In genomic region chr11:22871628-22872306, GRCm38 (mm10) we compare ENCODE assay signal across 8 mouse cellular contexts. TPM values are rescaled to one million over a fixed set of nuclear protein-coding genes. Genes with fewer than 3 reads are reported as not detected.
DNase-seq lines count a peak whose midpoint lies in the region; ATAC-seq and TF ChIP-seq lines count a peak whose summit lies in the region.

No protein-coding gene starts in this region.

- dilution Hi-C loops in CH12.LX (cut with MboI; ENCODE audit: extremely low pct_ligation_motif_present, extremely low pct_unique_long_range_greater_than_20kb, low sequenced_read_pairs), result no loop called here

- H3K4me1 ChIP-seq in embryonic facial prominence, embryonic 14.5 days (ENCODE audit: control insufficient read depth, insufficient read depth, low read length), result peaks cover 17% of the 10 kb centered on the region; the same call in 1 of the 2 replicates
- peaks cover 17% of the 10 kb centered on the region; the same call in 1 of the 2 replicates for H3K4me1 ChIP-seq in embryonic facial prominence, embryonic 10.5 days
- H3K4me1 ChIP-seq in CH12.LX (ENCODE audit: control insufficient read depth in 1 of 2, insufficient read depth in 2 of 2), result peaks cover 26 to 68% of the 10 kb centered on the region in 2 experiments
- H3K4me1 ChIP-seq in hindbrain, embryonic 13.5 days (replicated peaks), result peaks cover 25% of the 10 kb centered on the region

- in situ Hi-C loops in CH12.LX (cut with MboI; ENCODE audit: low pct_ligation_motif_present, low pct_unique_long_range_greater_than_20kb, low sequenced_read_pairs), result no loop called here

- H3K36me3 ChIP-seq in embryonic facial prominence, embryonic 14.5 days (ENCODE audit: control insufficient read depth, insufficient read depth, low read length), result no peaks in the 10 kb centered on the region
- H3K36me3 ChIP-seq in embryonic facial prominence, embryonic 10.5 days (replicated peaks), result no peaks in the 10 kb centered on the region
- H3K36me3 ChIP-seq in CH12.LX (replicated peaks in 1 of 2; ENCODE audit: control insufficient read depth in 1 of 2, insufficient read depth in 1 of 2, low read length in 1 of 2), result peaks cover 0 to 3% of the 10 kb centered on the region in 2 experiments
- no peaks in the 10 kb centered on the region for H3K36me3 ChIP-seq in hindbrain, embryonic 13.5 days

- 60% methylated on average over 7 of the region's 7 CpGs for WGBS in embryonic facial prominence, embryonic 14.5 days
- WGBS in embryonic facial prominence, embryonic 10.5 days, result 69% methylated on average over 7 of the region's 7 CpGs
- WGBS in hindbrain, embryonic 13.5 days, result 68% methylated on average over 7 of the region's 7 CpGs

- no peak for DNase-seq in embryonic facial prominence, embryonic 14.5 days (ENCODE audit: low spot score)
- no peak for DNase-seq in embryonic facial prominence, embryonic 10.5 days (ENCODE audit: low spot score)
- DNase-seq in CH12.LX (ENCODE audit: extremely low read depth), result no peak
- DNase-seq in lung, postnatal 4 days, result peak; percentile 24 to 39
- DNase-seq in ovary, postnatal 10 days (ENCODE audit: low spot score), result no peak
- no peak for DNase-seq in layer of hippocampus, postnatal 25 days (ENCODE audit: extremely low spot score in 1 of 2, low spot score in 1 of 2)

- TF ChIP-seq POLR2A in CH12.LX (IDR thresholded peaks at IDR 0.05; ENCODE audit: low read depth, low read length), result no peak; the same call in 1 of the 2 replicates

- no peaks in the 10 kb centered on the region for H3K79me2 ChIP-seq in CH12.LX (replicated peaks; ENCODE audit: control insufficient read depth, extremely low read depth, insufficient read depth, poor library complexity, severe bottlenecking)

- H3K9me3 ChIP-seq in embryonic facial prominence, embryonic 14.5 days (ENCODE audit: control insufficient read depth, low read length), result no peaks in the 10 kb centered on the region
- H3K9me3 ChIP-seq in embryonic facial prominence, embryonic 10.5 days, result no peaks in the 10 kb centered on the region
- H3K9me3 ChIP-seq in CH12.LX (replicated peaks; ENCODE audit: low read length), result no peaks in the 10 kb centered on the region
- no peaks in the 10 kb centered on the region for H3K9me3 ChIP-seq in hindbrain, embryonic 13.5 days

- TF ChIP-seq CTCF in CH12.LX (conservative IDR thresholded peaks at IDR 0.05 in 1 of 2, IDR thresholded peaks at IDR 0.05 in 1 of 2; ENCODE audit: low read depth in 2 of 2, low read length in 2 of 2), result no peak

- H3K4me3 ChIP-seq in embryonic facial prominence, embryonic 14.5 days (ENCODE audit: low read depth, low read length), result no peak overlapping the region
- no peak overlapping the region for H3K4me3 ChIP-seq in embryonic facial prominence, embryonic 10.5 days
- no peak overlapping the region for H3K4me3 ChIP-seq in CH12.LX (replicated peaks in 1 of 3; ENCODE audit: low read depth in 2 of 3, low read length in 2 of 3, poor library complexity in 1 of 3)
- H3K4me3 ChIP-seq in hindbrain, embryonic 13.5 days, result no peak overlapping the region

- TF ChIP-seq EP300 in CH12.LX (IDR thresholded peaks at IDR 0.05; ENCODE audit: low read length), result peak; percentile 73

- no peak; the same call in none of the 2 replicates for TF ChIP-seq RAD21 in CH12.LX (IDR thresholded peaks at IDR 0.05; ENCODE audit: low read depth, low read length)

- H3K27ac ChIP-seq in embryonic facial prominence, embryonic 14.5 days (replicated peaks; ENCODE audit: low read depth, low read length), result no peak overlapping the region
- no peak overlapping the region for H3K27ac ChIP-seq in embryonic facial prominence, embryonic 10.5 days (replicated peaks)
- no peak overlapping the region for H3K27ac ChIP-seq in CH12.LX (ENCODE audit: insufficient read depth, low read depth)
- H3K27ac ChIP-seq in hindbrain, embryonic 13.5 days, result no peak overlapping the region

- peak overlapping the region; percentile 29 for H3K4me2 ChIP-seq in embryonic facial prominence, embryonic 14.5 days (ENCODE audit: low read depth, low read length)
- peak overlapping the region; percentile 39 for H3K4me2 ChIP-seq in CH12.LX (ENCODE audit: insufficient read depth, low read depth, poor library complexity, severe bottlenecking)
- no peak overlapping the region for H3K4me2 ChIP-seq in hindbrain, embryonic 13.5 days

- H3K9ac ChIP-seq in embryonic facial prominence, embryonic 14.5 days (ENCODE audit: low read depth, low read length), result no peak overlapping the region
- H3K9ac ChIP-seq in CH12.LX (ENCODE audit: insufficient read depth, low read depth), result peak overlapping the region; percentile 3
- no peak overlapping the region for H3K9ac ChIP-seq in hindbrain, embryonic 13.5 days

- no peak for ATAC-seq in embryonic facial prominence, embryonic 14.5 days (ENCODE audit: low read depth)
- ATAC-seq in hematopoietic stem cell, adult 5-6 weeks (replicated peaks in 1 of 2; ENCODE audit: insufficient read depth in 1 of 2, low FRiP score in 2 of 2, low TSS enrichment in 1 of 2, low read depth in 1 of 2, poor library complexity in 2 of 2, severe bottlenecking in 2 of 2), result peak; percentile 74 to 84
- ATAC-seq in hindbrain, embryonic 13.5 days (ENCODE audit: low FRiP score), result no peak

- no peaks in the 10 kb centered on the region for H3K27me3 ChIP-seq in embryonic facial prominence, embryonic 14.5 days (replicated peaks; ENCODE audit: control insufficient read depth, insufficient read depth, low read length)
- no peaks in the 10 kb centered on the region for H3K27me3 ChIP-seq in embryonic facial prominence, embryonic 10.5 days (replicated peaks; ENCODE audit: low read depth, poor library complexity, severe bottlenecking)
- no peaks in the 10 kb centered on the region for H3K27me3 ChIP-seq in CH12.LX (replicated peaks)
- no peaks in the 10 kb centered on the region for H3K27me3 ChIP-seq in hindbrain, embryonic 13.5 days

TF ChIP-seq in CH12.LX, 34 proteins besides CTCF, POLR2A, EP300 and RAD21:
- TF ChIP-seq MAFK (IDR thresholded peaks at IDR 0.05; ENCODE audit: insufficient replicate concordance, low read length), result 0 out of 2 replicates have a peak, but pooled peaks have one; percentile 41
- TF ChIP-seq ZKSCAN1 (IDR thresholded peaks at IDR 0.05; ENCODE audit: borderline replicate concordance, low read depth, low read length), result no peak
- TF ChIP-seq CHD2 (IDR thresholded peaks at IDR 0.05; ENCODE audit: low read length), result peak; percentile 60
- TF ChIP-seq SMC3 (IDR thresholded peaks at IDR 0.05; ENCODE audit: low read depth, low read length), result peak; percentile 26
- peak; percentile 77; the same call in 1 of the 2 replicates for TF ChIP-seq MYC (IDR thresholded peaks at IDR 0.05; ENCODE audit: low read depth, low read length)
- TF ChIP-seq IRF4 (IDR thresholded peaks at IDR 0.05; ENCODE audit: low read depth, low read length), result peak; percentile 34; the same call in 1 of the 2 replicates
- TF ChIP-seq MEF2A (IDR thresholded peaks at IDR 0.05; ENCODE audit: borderline replicate concordance, low read depth, low read length), result 0 out of 2 replicates have a peak, but pooled peaks have one; percentile 49
- TF ChIP-seq MAX (IDR thresholded peaks at IDR 0.05; ENCODE audit: low read length), result peak; percentile 57; the same call in 1 of the 2 replicates
- TF ChIP-seq USF2 (conservative IDR thresholded peaks at IDR 0.05; ENCODE audit: low read depth, low read length), result no peak
- TF ChIP-seq PAX5 (IDR thresholded peaks at IDR 0.05; ENCODE audit: low read length), result no peak
- TF ChIP-seq MXI1 (IDR thresholded peaks at IDR 0.05; ENCODE audit: low read depth, low read length), result 0 out of 2 replicates have a peak, but pooled peaks have one; percentile 42
- TF ChIP-seq ELF1 (IDR thresholded peaks at IDR 0.05; ENCODE audit: low read depth, low read length), result peak; percentile 66
- no peak for TF ChIP-seq GABPA (IDR thresholded peaks at IDR 0.05; ENCODE audit: insufficient replicate concordance, low read depth, low read length)
- TF ChIP-seq BHLHE40 (IDR thresholded peaks at IDR 0.05; ENCODE audit: low read depth, low read length), result peak; percentile 66
- peak; percentile 51; the same call in 1 of the 2 replicates for TF ChIP-seq JUND (conservative IDR thresholded peaks at IDR 0.05; ENCODE audit: low read depth, low read length)
- TF ChIP-seq TBP (conservative IDR thresholded peaks at IDR 0.05; ENCODE audit: low read depth, low read length), result 0 out of 2 replicates have a peak, but pooled peaks have one; percentile 32
- TF ChIP-seq TCF12 (IDR thresholded peaks at IDR 0.05; ENCODE audit: low read depth, low read length), result 0 out of 2 replicates have a peak, but pooled peaks have one; percentile 47
- TF ChIP-seq HCFC1 (IDR thresholded peaks at IDR 0.05; ENCODE audit: low read depth, low read length), result peak; percentile 12; the same call in 1 of the 2 replicates
- 0 out of 2 replicates have a peak, but pooled peaks have one; percentile 31 for TF ChIP-seq KAT2A (IDR thresholded peaks at IDR 0.05; ENCODE audit: insufficient replicate concordance, low read length)
- TF ChIP-seq UBTF (IDR thresholded peaks at IDR 0.05; ENCODE audit: low read depth, low read length), result no peak
- peak; percentile 43 for TF ChIP-seq ETS1 (conservative IDR thresholded peaks at IDR 0.05; ENCODE audit: low read depth, low read length)
- TF ChIP-seq MAZ (IDR thresholded peaks at IDR 0.05; ENCODE audit: low read depth, low read length), result 0 out of 2 replicates have a peak, but pooled peaks have one; percentile 59

RNA-seq across cellular contexts. Expression of gene B3gnt2, which starts 11.0 kb away (rescaled TPM):
- polyA plus RNA-seq in embryonic facial prominence, embryonic 14.5 days (2014; fragmentation: Nextera tagmentation; extraction: Ambion mirVana), result 6.4 and 9.2 TPM in 2 replicates
- polyA plus RNA-seq in embryonic facial prominence, embryonic 10.5 days (2016; fragmentation: Nextera tagmentation; extraction: Ambion mirVana), result 2.4 and 3.4 TPM in 2 replicates
- total RNA-seq in CH12.LX (2012; rRNA removed) (74.6 and 77.4 TPM in 2 replicates), CH12.LX (2014; rRNA removed) (62.2 and 75.2 TPM in 2 replicates)
- polyA plus RNA-seq in CH12.LX (2012; ENCODE audit: insufficient read length, low read depth), result 96.0 and 111 TPM in 2 replicates
- total RNA-seq in hematopoietic stem cell, adult 5-6 weeks (2017), result 13.7 and 19.1 TPM in 2 replicates
- 10 to 100 TPM; 13.6 to 15.9 TPM for total RNA-seq in layer of hippocampus, postnatal 25 days (2021)
- 1.1 and 1.5 TPM in 2 replicates for polyA plus RNA-seq in hindbrain, embryonic 13.5 days (2015; fragmentation: Nextera tagmentation; extraction: Ambion mirVana)

Comparison
In these comparisons a context has a peak if more than half of its experiments do, and no peak if none do; other contexts are left out.
1. ATAC-seq: peak in hematopoietic stem cell, adult 5-6 weeks (2 of 2); none in embryonic facial prominence, embryonic 14.5 days (single experiment) and hindbrain, embryonic 13.5 days (single experiment).
2. DNase-seq: peak in lung, postnatal 4 days (2 of 2); none in embryonic facial prominence, embryonic 14.5 days (single experiment), embryonic facial prominence, embryonic 10.5 days (single experiment), CH12.LX (single experiment), ovary, postnatal 10 days (single experiment) and layer of hippocampus, postnatal 25 days (0 of 2).